Mouse (Mus musculus): ENCODE results near the gene Ptgr2.
"Not testable (repeated sequence)": the region's sequence is repeated elsewhere in the genome, so short reads cannot be mapped to it uniquely, and the experiment has no call there.

Ptgr2 gene

GRCm38 (mm10) chr12:84284885-84285592, at the start of gene Ptgr2:
TSS of gene Ptgr2 (plus strand) at chr12:84285232.
- peak; percentile 97 for DNase-seq (ENCODE audit: low read depth, low spot score)

DNA sequence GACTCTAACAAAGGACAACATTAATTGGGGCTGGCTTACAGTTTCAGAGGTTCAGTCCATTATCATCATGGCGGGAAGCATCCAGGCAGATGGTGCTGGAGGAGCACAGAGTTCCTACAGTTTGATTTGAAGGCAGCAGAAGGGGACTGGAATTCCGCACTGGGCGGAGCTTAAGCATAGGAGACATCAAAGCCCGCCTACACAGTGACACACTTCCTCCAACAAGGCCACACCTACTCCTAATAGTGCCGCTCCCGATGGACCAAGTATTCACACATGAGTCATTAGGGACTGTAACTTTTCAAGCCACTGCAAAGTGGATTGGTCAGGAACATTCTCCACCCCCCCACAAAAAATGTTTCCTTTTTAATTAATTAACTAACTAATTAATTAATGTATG, 49.5 kb upstream of the Ptgr2 start:
- DNase-seq (ENCODE audit: low read depth, low spot score): no peak

DNA sequence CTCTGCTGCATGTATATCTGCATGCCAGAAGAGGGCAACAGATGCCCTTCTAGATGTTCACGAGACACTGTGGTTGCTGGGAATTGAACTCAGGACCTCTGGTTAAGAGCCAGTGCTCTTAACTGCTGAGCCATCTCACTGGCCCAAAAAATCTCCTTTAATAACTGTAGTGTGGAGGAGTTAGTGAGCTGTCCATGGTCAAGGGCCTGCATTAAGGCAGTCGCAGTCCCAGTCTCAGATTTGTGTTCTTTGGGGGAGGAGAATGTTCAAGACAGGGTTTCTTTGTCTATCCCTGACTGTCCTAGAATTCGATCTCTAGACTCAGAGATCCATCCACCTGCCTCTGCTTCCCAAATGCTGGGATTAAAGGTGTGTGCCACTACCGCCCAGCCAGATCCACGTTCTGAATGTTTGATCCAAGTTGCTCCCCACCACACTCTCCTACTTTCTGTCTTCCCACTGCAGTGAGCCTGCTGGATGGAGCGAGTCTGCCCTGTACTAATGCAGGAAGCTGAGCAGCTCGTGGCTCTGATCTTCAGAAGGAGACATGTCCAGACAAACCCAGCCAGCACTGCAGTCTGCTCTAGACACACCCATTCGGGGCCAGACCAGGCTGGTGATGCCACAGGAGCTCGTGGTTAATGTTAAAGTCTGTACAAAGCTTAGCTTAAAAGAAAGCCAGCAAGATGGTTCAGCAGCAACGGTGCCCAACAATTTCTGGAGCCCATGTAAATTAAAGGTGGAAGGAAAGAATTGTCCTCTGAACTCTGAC, 48.9 kb upstream of the Ptgr2 start:
- no peak for DNase-seq (ENCODE audit: low read depth, low spot score)

- not testable (repeated sequence) for DNase-seq (ENCODE audit: low read depth, low spot score)
Measured at GRCm38 (mm10) chr12:84237036-84237435, 48.0 kb upstream of the Ptgr2 start.

GRCm38 (mm10) chr12:84243076-84243770, 41.8 kb upstream of the Ptgr2 start:
- DNase-seq (ENCODE audit: low read depth, low spot score): no peak

GRCm38 (mm10) chr12:84245683-84246082, 39.3 kb upstream of the Ptgr2 start:
- no peak for DNase-seq (ENCODE audit: low read depth, low spot score)

DNA sequence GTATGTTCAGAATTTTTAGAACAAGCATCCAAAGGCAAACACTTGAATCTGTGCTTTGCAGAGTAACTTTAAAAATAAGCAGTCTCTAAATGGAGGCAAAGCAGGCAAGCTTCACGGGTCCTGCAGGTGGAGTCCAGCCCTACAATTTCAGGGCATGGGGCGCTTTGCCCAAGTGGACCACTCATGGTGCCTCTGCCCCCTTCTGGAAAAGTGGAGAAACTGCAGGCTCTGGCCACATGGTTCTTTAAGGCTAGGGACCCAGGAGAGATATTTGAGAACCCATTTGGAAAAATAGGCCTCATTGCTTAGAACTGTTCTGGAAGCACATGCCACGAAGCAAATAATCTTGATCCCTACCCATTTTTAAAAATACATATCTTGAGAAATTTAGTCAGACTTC, 35.8 kb upstream of the Ptgr2 start:
- DNase-seq (ENCODE audit: low read depth, low spot score): peak; percentile 23

- no peak for DNase-seq (ENCODE audit: low read depth, low spot score)
Measured at GRCm38 (mm10) chr12:84252811-84253210, 32.2 kb upstream of the Ptgr2 start.

- no peak for DNase-seq (ENCODE audit: low read depth, low spot score)
Measured at GRCm38 (mm10) chr12:84254886-84255285, 30.1 kb upstream of the Ptgr2 start.

DNA sequence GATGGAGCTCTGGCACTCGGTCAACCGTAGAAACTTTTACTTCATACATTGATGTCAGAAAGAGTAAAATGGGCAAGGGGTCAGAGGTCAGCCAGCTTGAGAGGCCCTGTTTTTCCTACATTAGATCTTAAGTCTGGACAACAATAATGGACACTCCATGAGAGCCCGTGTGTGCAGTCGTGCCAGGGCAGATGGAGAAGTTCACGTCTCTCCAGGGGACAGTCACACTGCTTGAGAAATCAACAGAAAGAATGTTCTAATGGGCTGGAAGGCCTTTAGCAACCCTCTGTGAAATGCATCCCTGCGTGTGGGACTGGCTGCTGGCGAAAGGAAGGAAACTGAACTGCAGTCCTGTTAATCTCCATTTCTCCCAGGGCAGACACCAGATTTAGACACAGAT, 24.7 kb upstream of the Ptgr2 start:
- no peak for DNase-seq (ENCODE audit: low read depth, low spot score)

DNA sequence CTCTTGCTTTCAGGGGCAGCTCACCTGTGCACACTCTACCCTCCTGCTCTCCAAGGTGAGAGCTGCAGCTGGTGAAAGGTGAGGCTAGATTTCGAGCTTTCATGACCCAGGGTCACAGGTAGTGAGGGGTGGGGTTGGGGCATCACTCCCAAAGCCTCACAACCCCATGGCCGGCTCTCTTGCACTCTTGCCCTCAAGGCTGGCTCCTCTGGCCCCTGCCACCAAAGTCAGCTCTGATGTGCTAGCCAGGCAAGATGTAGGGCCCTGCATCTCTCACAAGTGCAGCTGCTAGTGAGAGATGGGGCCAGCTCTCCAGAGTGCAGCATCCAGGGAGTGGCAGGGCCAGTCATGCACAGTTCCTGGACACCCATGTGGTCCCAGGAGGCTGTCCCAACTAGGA, 17.8 kb upstream of the Ptgr2 start:
- DNase-seq (ENCODE audit: low read depth, low spot score): no peak

DNA sequence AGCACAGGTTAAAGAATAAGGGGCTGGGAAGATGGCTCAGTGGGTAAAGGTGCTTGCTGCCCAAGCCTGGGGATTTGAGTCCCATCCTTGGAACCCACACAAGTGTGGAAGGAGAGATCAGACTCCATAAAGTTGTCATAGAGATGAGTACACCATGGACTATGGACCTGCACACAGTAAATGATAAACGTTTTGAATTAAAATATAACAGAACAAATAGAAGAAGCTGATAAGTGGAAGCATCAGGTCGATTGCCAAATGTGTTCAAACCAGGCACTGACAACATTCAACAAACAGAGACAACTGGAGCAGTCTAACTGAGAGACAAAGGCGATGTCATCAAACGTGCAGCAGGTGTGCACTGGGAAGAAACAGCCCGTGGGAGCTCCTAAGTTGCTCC, 11.7 kb upstream of the Ptgr2 start:
- DNase-seq (ENCODE audit: low read depth, low spot score): no peak

DNA sequence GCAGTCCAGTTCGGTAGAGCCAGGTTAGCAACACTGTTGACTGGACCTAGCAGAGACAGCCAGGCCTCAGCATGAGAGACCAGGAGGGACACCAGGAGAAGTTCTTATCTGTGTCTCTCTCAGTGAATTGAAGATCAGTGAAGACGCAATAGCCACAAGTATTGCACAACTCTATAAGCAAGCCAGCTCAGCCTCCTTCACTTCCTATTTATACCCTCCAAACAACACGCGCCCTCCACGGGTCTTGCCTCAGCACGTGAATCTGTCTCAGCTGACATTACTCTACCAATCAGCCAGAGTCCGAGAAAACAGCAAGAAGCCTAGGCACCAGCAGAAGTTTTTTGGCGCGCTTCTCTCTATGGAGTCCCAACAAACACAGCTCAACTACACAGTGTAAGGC, 9.7 kb upstream of the Ptgr2 start:
- DNase-seq (ENCODE audit: low read depth, low spot score): no peak

- no peak for DNase-seq (ENCODE audit: low read depth, low spot score)
Measured at GRCm38 (mm10) chr12:84276288-84276687, 8.7 kb upstream of the Ptgr2 start.

- no peak for DNase-seq (ENCODE audit: low read depth, low spot score)
Measured at GRCm38 (mm10) chr12:84276799-84277198, 8.2 kb upstream of the Ptgr2 start.

- no peak for DNase-seq (ENCODE audit: low read depth, low spot score)
Measured at GRCm38 (mm10) chr12:84277832-84278231, 7.2 kb upstream of the Ptgr2 start.

DNA sequence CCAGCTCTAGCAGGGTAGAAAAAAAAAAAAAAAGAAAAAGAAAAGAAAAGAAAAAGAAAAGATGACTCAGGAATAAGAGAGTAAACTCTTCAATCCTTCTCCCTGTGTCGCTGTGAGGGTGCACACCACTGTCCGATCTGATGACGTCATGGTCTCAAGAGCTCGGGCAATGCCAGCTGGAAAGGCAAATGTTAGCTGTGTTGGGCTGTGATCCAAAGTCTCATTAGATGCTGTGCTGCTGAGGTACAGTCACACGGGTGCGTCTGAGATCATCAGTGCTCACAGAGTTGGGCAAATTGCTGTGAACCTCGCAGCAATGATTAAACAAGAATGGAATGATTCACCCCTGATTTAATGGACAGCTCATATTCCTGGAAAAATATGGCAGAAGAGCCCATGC, 6.1 kb upstream of the Ptgr2 start:
- DNase-seq (ENCODE audit: low read depth, low spot score): no peak

- no peak for DNase-seq (ENCODE audit: low read depth, low spot score)
Measured at GRCm38 (mm10) chr12:84284391-84284790, 641 bp upstream of the Ptgr2 start.

- no peak for DNase-seq (ENCODE audit: low read depth, low spot score)
Measured at GRCm38 (mm10) chr12:84285593-84285968, 549 bp downstream of the Ptgr2 start.

GRCm38 (mm10) chr12:84288461-84288860, 3.4 kb downstream of the Ptgr2 start:
- DNase-seq (ENCODE audit: low read depth, low spot score): no peak

DNA sequence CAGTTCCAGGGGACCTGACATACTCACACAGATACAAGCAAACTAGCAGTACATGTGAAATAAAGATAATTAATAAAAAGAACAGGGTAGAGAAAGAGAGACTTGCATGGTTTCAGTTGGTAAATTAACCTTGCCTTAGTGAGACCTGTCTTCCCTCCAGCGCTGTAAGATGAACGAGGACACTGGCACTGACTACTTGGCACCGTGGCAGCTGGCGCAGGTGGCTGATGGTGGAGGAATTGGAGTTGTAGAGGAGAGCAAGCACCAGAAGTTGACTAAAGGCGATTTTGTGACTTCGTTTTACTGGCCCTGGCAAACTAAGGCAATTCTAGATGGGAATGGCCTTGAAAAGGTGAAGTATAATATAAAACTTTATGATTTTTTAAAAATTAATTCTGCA, 12.8 kb downstream of the Ptgr2 start:
- DNase-seq (ENCODE audit: low read depth, low spot score): no peak

GRCm38 (mm10) chr12:84299265-84299664, 14.2 kb downstream of the Ptgr2 start:
- DNase-seq (ENCODE audit: low read depth, low spot score): no peak

DNA sequence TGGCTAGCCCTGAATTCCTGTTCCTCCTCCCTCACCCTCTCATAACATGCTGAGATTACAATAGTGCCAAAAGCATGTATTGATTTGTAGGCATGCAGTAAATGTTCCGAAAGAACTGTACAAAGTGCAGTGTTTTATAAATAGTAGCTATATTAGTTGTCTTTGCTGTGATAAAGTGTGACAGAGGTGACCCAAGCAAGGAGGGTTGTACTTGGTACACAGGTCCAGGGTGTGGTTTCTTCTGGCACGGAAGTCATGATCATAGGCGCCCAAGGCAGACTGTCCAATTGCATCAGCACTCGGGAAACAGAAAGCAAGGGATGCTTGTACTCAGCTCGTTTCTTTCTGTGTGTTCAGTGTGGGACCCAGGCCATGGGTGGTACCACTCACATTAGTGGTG, 19.1 kb downstream of the Ptgr2 start:
- DNase-seq (ENCODE audit: low read depth, low spot score): no peak

All from retina, adult 2 months (tissue).